Mouse (Mus musculus) CH12.LX (cell line): Measurements from ENCODE around the gene Apba1. TPM values are rescaled to one million over a fixed set of nuclear protein-coding genes. Genes with fewer than 3 reads are reported as not detected.

Experiments
- DNase-seq: peaks from one replicate; pipeline ENCODE4 v3.0.0-alpha.2; 2013; ENCODE audit errors: extremely low read depth
- H3K27ac ChIP-seq: 2 replicates; pipeline ENCODE4 v1.5.1; 2012; ENCODE audit warnings: low read depth, mild to moderate bottlenecking, control low read depth, moderate library complexity; ENCODE audit not compliant: insufficient read depth
- H3K27me3 ChIP-seq: replicated peaks from 2 replicates; pipeline ENCODE3; 2012; ENCODE audit warnings: inconsistent platforms
- H3K36me3 ChIP-seq, 2 experiments: replicated peaks in 1 of 2; 2 replicates each; pipeline versions ENCODE3 to v1.6.1; 2012; ENCODE audit warnings: inconsistent platforms in 1 of 2, low read length in 1 of 2, mild to moderate bottlenecking in 1 of 2, mixed read lengths in 1 of 2, moderate library complexity in 1 of 2; ENCODE audit not compliant: control insufficient read depth in 1 of 2, insufficient read depth in 1 of 2
- H3K4me1 ChIP-seq, 2 experiments: 2 replicates each; pipeline ENCODE4 v1.6.1; 2012; ENCODE audit warnings: inconsistent platforms in 1 of 2, moderate library complexity in 1 of 2; ENCODE audit not compliant: insufficient read depth in 2 of 2, control insufficient read depth in 1 of 2
- H3K4me2 ChIP-seq: 2 replicates; pipeline ENCODE4 v1.6.1; 2012; ENCODE audit warnings: low read depth, mild to moderate bottlenecking, control low read depth; ENCODE audit not compliant: poor library complexity, insufficient read depth, severe bottlenecking
- H3K4me3 ChIP-seq, 3 experiments: fragments of 150-350 bp in 1 of 3; sonication (generic) in 1 of 3; replicated peaks in 1 of 3; 2 replicates each; pipeline versions ENCODE3 to v1.5.1; 2011 to 2012; ENCODE audit warnings: low read depth in 2 of 3, low read length in 2 of 3, mild to moderate bottlenecking in 2 of 3, moderate library complexity in 2 of 3, control low read depth in 1 of 3, improper control_type of control experiment in 1 of 3, inconsistent platforms in 1 of 3, mixed read lengths in 1 of 3; ENCODE audit not compliant: poor library complexity in 1 of 3
- H3K79me2 ChIP-seq: replicated peaks from 2 replicates; pipeline ENCODE4 v1.6.1; 2012; ENCODE audit warnings: mild to moderate bottlenecking, moderate library complexity; ENCODE audit not compliant: control insufficient read depth, poor library complexity, insufficient read depth, severe bottlenecking; ENCODE audit errors: extremely low read depth
- H3K9ac ChIP-seq: 2 replicates; pipeline ENCODE4 v1.6.1; 2012; ENCODE audit warnings: low read depth, mild to moderate bottlenecking, control low read depth, moderate library complexity; ENCODE audit not compliant: insufficient read depth
- H3K9me3 ChIP-seq: replicated peaks from 2 replicates; pipeline ENCODE3; 2012; ENCODE audit warnings: low read length, inconsistent platforms, mixed read lengths
- BHLHE40 ChIP-seq: IDR thresholded peaks from 2 replicates; pipeline ENCODE4 v1.6.1; 2011; ENCODE audit warnings: mild to moderate bottlenecking, low read depth, low read length, improper control_type of control experiment
- EP300 ChIP-seq: IDR thresholded peaks from 2 replicates; pipeline ENCODE4 v1.6.1; 2011; ENCODE audit warnings: low read length, improper control_type of control experiment
- HCFC1 ChIP-seq: IDR thresholded peaks from 2 replicates; pipeline ENCODE4 v1.6.1; 2012; ENCODE audit warnings: low read depth, mild to moderate bottlenecking, inconsistent platforms, low read length, improper control_type of control experiment
- IRF4 ChIP-seq: IDR thresholded peaks from 2 replicates; pipeline ENCODE4 v1.6.1; 2014; ENCODE audit warnings: low read depth, mild to moderate bottlenecking, inconsistent platforms, low read length, improper control_type of control experiment
- JUN ChIP-seq: IDR thresholded peaks from 2 replicates; pipeline ENCODE4 v1.6.1; 2011; ENCODE audit warnings: low read depth, mild to moderate bottlenecking, low read length, improper control_type of control experiment, moderate library complexity; ENCODE audit not compliant: insufficient read depth
- MAX ChIP-seq: IDR thresholded peaks from 2 replicates; pipeline ENCODE4 v1.6.1; 2011; ENCODE audit warnings: low read length, improper control_type of control experiment
- MEF2A ChIP-seq: IDR thresholded peaks from 2 replicates; pipeline ENCODE4 v1.6.1; 2014; ENCODE audit warnings: low read depth, mild to moderate bottlenecking, inconsistent platforms, low read length, improper control_type of control experiment, borderline replicate concordance
- RAD21 ChIP-seq: IDR thresholded peaks from 2 replicates; pipeline ENCODE4 v1.6.1; 2011; ENCODE audit warnings: low read depth, mild to moderate bottlenecking, low read length, improper control_type of control experiment, moderate library complexity
- SIN3A ChIP-seq: IDR thresholded peaks from 2 replicates; pipeline ENCODE4 v1.6.1; 2012; ENCODE audit warnings: low read length, improper control_type of control experiment, inconsistent platforms
- TBP ChIP-seq: conservative IDR thresholded peaks from 2 replicates; pipeline ENCODE4 v1.6.1; 2011; ENCODE audit warnings: low read depth, low read length, improper control_type of control experiment
- TCF12 ChIP-seq: IDR thresholded peaks from 2 replicates; pipeline ENCODE4 v1.6.1; 2014; ENCODE audit warnings: low read depth, mild to moderate bottlenecking, inconsistent platforms, low read length, improper control_type of control experiment
- UBTF ChIP-seq: IDR thresholded peaks from 2 replicates; pipeline ENCODE4 v1.6.1; 2012; ENCODE audit warnings: low read depth, mild to moderate bottlenecking, inconsistent platforms, low read length, improper control_type of control experiment, moderate library complexity
- USF1 ChIP-seq: IDR thresholded peaks from 2 replicates; pipeline ENCODE4 v1.6.1; 2014; ENCODE audit warnings: low read depth, mild to moderate bottlenecking, inconsistent platforms, low read length, improper control_type of control experiment
- USF2 ChIP-seq: conservative IDR thresholded peaks from 2 replicates; pipeline ENCODE4 v1.6.1; 2011; ENCODE audit warnings: low read depth, low read length, improper control_type of control experiment
- dilution Hi-C: fragments of 300-500 bp; cut with MboI; formaldehyde crosslinking; loops from 2 replicates; pipeline ENCODE4 v1.14.3; 2020; ENCODE audit warnings: low sequenced_read_pairs; ENCODE audit not compliant: extremely low pct_unique_long_range_greater_than_20kb, extremely low pct_ligation_motif_present
- in situ Hi-C: fragments of 300-500 bp; cut with MboI; formaldehyde crosslinking; loops from 3 replicates; pipeline ENCODE4 v1.14.3; 2019; ENCODE audit warnings: low sequenced_read_pairs, low pct_ligation_motif_present, low pct_unique_long_range_greater_than_20kb, mixed read lengths
- polyA plus RNA-seq: library from polyadenylated mRNA; unstranded; fragments of >175 nt; gene quantifications from 2 replicates; pipeline ENCODE4 v1.2.1, GENCODE M21; 2012; ENCODE audit warnings: low read depth; ENCODE audit not compliant: insufficient read length
- total RNA-seq, 2 experiments: library from RNA; depleted of rRNA; stranded (reverse); fragments of 300-350 nt in 1 of 2; fragments of >200 nt in 1 of 2; gene quantifications; 2 replicates each; pipeline ENCODE4 v1.2.3; 2012 to 2014

Gene Apba1
- total and polyA plus RNA-seq, 3 experiments = 0.08 to 0.24 (median 0.09) TPM

DNA sequence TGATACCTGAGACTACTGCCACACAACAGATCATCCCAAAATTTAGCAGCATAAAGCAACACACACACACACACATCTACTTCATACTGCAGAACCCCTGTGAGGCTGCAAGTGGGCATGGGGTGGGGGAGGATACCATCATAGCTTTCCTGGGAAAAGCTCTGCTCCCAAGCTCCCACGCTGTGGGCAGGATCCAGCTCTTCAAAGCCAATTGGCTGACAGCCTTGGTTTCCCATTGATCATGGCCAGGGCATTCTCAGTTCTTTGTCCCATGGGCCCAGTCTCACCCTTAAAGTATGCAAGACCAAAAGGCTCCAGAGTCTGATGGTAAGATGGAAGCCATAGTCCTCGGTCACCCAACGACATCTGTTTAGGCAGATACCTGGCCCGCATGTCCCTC lies 143.1 kb downstream of the Apba1 start:
- Histone ChIP-seq H3K4me3 (no peak overlapping the region), H3K9me3 (no peaks in the 10 kb centered on the region), H3K4me2 (no peak overlapping the region), H3K4me1 (peaks cover 2 to 7% of the 10 kb centered on the region in 2 experiments; a peak in 2 of 4 replicates), H3K27me3 (no peaks in the 10 kb centered on the region), H3K79me2 (no peaks in the 10 kb centered on the region), H3K27ac (no peak overlapping the region), H3K9ac (no peak overlapping the region), H3K36me3 (no peaks in the 10 kb centered on the region)
- in situ Hi-C loops = no loop called here
- TF ChIP-seq JUN = no peak
- no peak for TF ChIP-seq EP300
- no peak for TF ChIP-seq MEF2A
- dilution Hi-C loops = no loop called here
- no peak for DNase-seq

DNA sequence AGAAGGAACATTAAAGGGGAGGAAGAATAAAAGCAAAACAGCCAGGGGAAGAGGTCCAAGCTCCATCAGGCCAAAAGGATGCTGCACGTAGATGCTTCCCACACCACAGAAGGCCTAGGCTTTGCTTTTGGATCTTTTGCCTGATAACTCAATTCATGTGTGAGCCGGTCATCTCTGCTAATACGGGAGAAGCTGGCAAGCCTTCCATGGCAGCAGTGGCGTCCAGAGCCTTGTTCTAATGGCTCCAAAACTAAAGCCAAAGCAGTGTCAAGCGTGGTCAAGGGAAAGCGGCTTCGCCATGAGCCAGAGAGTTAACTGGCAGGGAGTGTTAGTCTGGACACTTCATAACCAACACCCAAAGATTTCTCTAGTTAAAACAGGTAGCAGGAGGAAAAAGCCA lies 144.4 kb downstream of the Apba1 start:
- H3K27me3 ChIP-seq = no peaks in the 10 kb centered on the region
- DNase-seq = no peak
- H3K27ac ChIP-seq = no peak overlapping the region
- H3K4me2 ChIP-seq = no peak overlapping the region
- no peaks in the 10 kb centered on the region for H3K4me1 ChIP-seq
- H3K9ac ChIP-seq = no peak overlapping the region
- in situ Hi-C loops = no loop called here
- H3K4me3 ChIP-seq = no peak overlapping the region
- TF ChIP-seq MEF2A (no peak), BHLHE40 (no peak), UBTF (no peak), TCF12 (no peak), SIN3A (no peak), MAX (no peak), EP300 (no peak), USF2 (no peak), IRF4 (no peak), USF1 (no peak), TBP (no peak), JUN (no peak)
- TF ChIP-seq, all 38 proteins: peak for 0
- dilution Hi-C loops = no loop called here
- no peaks in the 10 kb centered on the region for H3K9me3 ChIP-seq
- H3K79me2 ChIP-seq = no peaks in the 10 kb centered on the region
- no peaks in the 10 kb centered on the region for H3K36me3 ChIP-seq

DNA sequence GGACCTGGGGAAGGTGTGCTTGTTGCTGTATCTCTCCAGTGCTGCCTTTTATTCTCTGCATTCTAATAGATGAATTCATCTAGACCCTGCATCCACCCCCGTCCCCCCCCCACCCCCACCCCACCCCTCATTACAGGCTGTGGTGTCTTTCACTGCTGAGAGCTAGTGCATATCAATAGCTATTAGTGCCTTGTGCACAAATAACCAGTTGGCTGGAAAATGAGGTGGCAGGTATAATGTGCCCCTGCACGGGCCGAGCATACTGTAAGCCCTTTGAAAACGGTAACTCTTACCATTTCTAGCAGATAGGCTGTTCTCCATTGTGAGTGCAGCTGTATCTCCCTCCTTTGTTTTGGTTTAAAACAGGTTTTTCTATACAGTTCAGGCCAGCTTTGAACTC lies 146.2 kb downstream of the Apba1 start:
- Histone ChIP-seq H3K9ac (no peak overlapping the region), H3K4me2 (no peak overlapping the region), H3K27me3 (no peaks in the 10 kb centered on the region), H3K79me2 (no peaks in the 10 kb centered on the region), H3K9me3 (no peaks in the 10 kb centered on the region), H3K4me3 (no peak overlapping the region), H3K36me3 (no peaks in the 10 kb centered on the region), H3K4me1 (peaks cover 0 to 4% of the 10 kb centered on the region in 2 experiments; a peak in 1 of 4 replicates), H3K27ac (no peak overlapping the region)
- dilution Hi-C loops = no loop called here
- in situ Hi-C loops = no loop called here
- no peak for DNase-seq
- TF ChIP-seq HCFC1 (no peak), RAD21 (no peak)
